18 mouse cellular contexts compared by ENCODE assay signal in the genomic region with DNA sequence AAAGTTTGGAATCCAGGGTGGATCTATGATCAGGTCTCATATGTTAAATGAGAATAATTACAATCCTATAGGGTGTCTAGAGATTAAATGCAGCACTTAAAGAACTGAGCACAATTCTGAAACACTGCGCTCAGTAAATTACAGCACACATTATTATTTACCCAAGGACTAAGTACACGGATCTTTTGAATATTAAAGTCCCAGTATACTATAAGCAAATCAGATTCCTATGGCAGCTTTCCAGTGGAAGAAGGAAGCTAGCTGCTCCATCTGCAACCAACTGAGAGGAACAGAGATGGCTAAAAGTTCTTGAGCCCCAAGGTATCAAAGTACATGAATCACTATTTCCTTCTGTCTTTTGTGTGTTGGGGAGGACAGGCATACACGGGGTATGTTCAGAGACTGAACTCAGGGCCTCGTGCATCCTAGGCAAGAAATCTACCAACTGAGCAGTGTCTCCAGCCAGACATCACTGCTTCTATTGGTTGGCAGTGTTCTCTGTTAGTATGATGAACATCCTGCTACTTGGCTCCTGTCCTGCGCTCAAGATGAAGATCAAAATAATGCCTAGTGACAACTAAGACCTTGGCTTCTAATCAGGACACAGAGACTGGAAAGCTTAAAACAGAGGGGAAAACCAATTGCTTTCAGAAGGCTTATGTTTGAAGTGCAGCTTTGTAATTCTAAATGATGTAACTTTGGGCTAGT. TPM values are rescaled to one million over a fixed set of nuclear protein-coding genes. Genes with fewer than 3 reads are reported as not detected.
DNase-seq lines count a peak whose midpoint lies in the region; ATAC-seq and TF ChIP-seq lines count a peak whose summit lies in the region.
"Had no signal": no experiment of that assay in that cellular context is flagged by ENCODE, and none has a peak within 500 bp of the region (broad histone marks: within the 10 kb centered on the region; RNA-seq: fewer than 3 reads in every experiment).

No protein-coding gene starts in this region.

- H3K9me3 ChIP-seq in lung, embryonic 15.5 days, result no peaks in the 10 kb centered on the region
- no peaks in the 10 kb centered on the region for H3K9me3 ChIP-seq in stomach, embryonic 16.5 days (replicated peaks; ENCODE audit: control insufficient read depth, low read length)
- no peaks in the 10 kb centered on the region for H3K9me3 ChIP-seq in liver, postnatal 0 days (ENCODE audit: low read length)
- H3K9me3 ChIP-seq: embryonic facial prominence, embryonic 12.5 days; heart, embryonic 13.5 days; hindbrain, embryonic 15.5 days had no signal

- TF ChIP-seq EP300 in liver, postnatal 0 days (IDR thresholded peaks at IDR 0.05; ENCODE audit: low read depth), result no peak

- no peak for TF ChIP-seq CTCF in lung, adult 2 months (IDR thresholded peaks at IDR 0.05; ENCODE audit: insufficient read depth, low read length)
- no peak for TF ChIP-seq CTCF in liver, postnatal 0 days (IDR thresholded peaks at IDR 0.05; ENCODE audit: low read depth)

- peak; percentile 46 to 57 for DNase-seq in cerebellum, postnatal 10 days
- DNase-seq in cerebellum, adult 9-11 months, result no peak
- DNase-seq in lung, adult 2 months, result no peak
- peak; percentile 66 for DNase-seq in lung, postnatal 10 days
- DNase-seq in liver, postnatal 0 days, result no peak
- DNase-seq in thymus, postnatal 36 days, result no peak
- DNase-seq: adrenal gland, postnatal 10 days; cerebellum, adult 11 months; cerebellum, adult 8-10 months; forebrain, postnatal 0 days; gastrocnemius, postnatal 36 days; heart, adult 11 months; heart, postnatal 36 days had no signal

- H3K27me3 ChIP-seq in lung, embryonic 15.5 days, result no peaks in the 10 kb centered on the region
- no peaks in the 10 kb centered on the region for H3K27me3 ChIP-seq in stomach, embryonic 16.5 days (ENCODE audit: control insufficient read depth, insufficient read depth, low read length)
- H3K27me3 ChIP-seq in liver, postnatal 0 days (ENCODE audit: insufficient read depth, low read length), result no peaks in the 10 kb centered on the region
- H3K27me3 ChIP-seq: embryonic facial prominence, embryonic 12.5 days; heart, embryonic 13.5 days; hindbrain, embryonic 15.5 days had no signal

- no peak overlapping the region for H3K4me3 ChIP-seq in lung, embryonic 15.5 days
- H3K4me3 ChIP-seq in lung, adult 2 months (replicated peaks; ENCODE audit: extremely low read depth, low read depth, low read length), result no peak overlapping the region
- no peak overlapping the region for H3K4me3 ChIP-seq in stomach, embryonic 16.5 days (replicated peaks; ENCODE audit: low read length)
- H3K4me3 ChIP-seq in liver, postnatal 0 days (ENCODE audit: low read depth, low read length), result no peak overlapping the region
- H3K4me3 ChIP-seq: embryonic facial prominence, embryonic 12.5 days; heart, embryonic 13.5 days; hindbrain, embryonic 15.5 days had no signal

- H3K27ac ChIP-seq in lung, embryonic 15.5 days, result peak overlapping the region; percentile 84
- peak overlapping the region; percentile 50; the same call in 1 of the 2 replicates for H3K27ac ChIP-seq in stomach, embryonic 16.5 days (ENCODE audit: low read length)
- H3K27ac ChIP-seq in liver, postnatal 0 days (ENCODE audit: low read depth), result no peak overlapping the region
- H3K27ac ChIP-seq: embryonic facial prominence, embryonic 12.5 days; heart, embryonic 13.5 days; hindbrain, embryonic 15.5 days had no signal

- WGBS in lung, embryonic 15.5 days, result 50% methylated on average over 5 of the region's 5 CpGs
- WGBS in lung, adult 2 months, result 67% methylated on average over 5 of the region's 5 CpGs
- 70% methylated on average over 5 of the region's 5 CpGs for WGBS in stomach, embryonic 16.5 days
- WGBS in liver, postnatal 0 days (ENCODE audit: insufficient replicate concordance), result 84% methylated on average over 5 of the region's 5 CpGs

- no peak overlapping the region for H3K4me2 ChIP-seq in lung, embryonic 15.5 days
- H3K4me2 ChIP-seq in stomach, embryonic 16.5 days (ENCODE audit: low read depth, low read length), result no peak overlapping the region
- H3K4me2 ChIP-seq in liver, postnatal 0 days (ENCODE audit: low read depth, low read length), result no peak overlapping the region
- H3K4me2 ChIP-seq: embryonic facial prominence, embryonic 12.5 days; heart, embryonic 13.5 days; hindbrain, embryonic 15.5 days had no signal

- H3K9ac ChIP-seq in lung, embryonic 15.5 days, result no peak overlapping the region
- H3K9ac ChIP-seq in stomach, embryonic 16.5 days (ENCODE audit: low read length), result no peak overlapping the region
- H3K9ac ChIP-seq in liver, postnatal 0 days (replicated peaks), result no peak overlapping the region
- H3K9ac ChIP-seq: embryonic facial prominence, embryonic 12.5 days; forebrain, postnatal 0 days; heart, embryonic 13.5 days; hindbrain, embryonic 15.5 days had no signal

- TF ChIP-seq POLR2A in lung, adult 2 months (IDR thresholded peaks at IDR 0.05; ENCODE audit: borderline replicate concordance, extremely low read depth, low read depth, low read length), result no peak

- ATAC-seq in lung, embryonic 15.5 days (ENCODE audit: borderline replicate concordance, extremely low read depth, low FRiP score, low TSS enrichment), result peak; percentile 88
- peak; percentile 53; the same call in 1 of the 2 replicates for ATAC-seq in stomach, embryonic 16.5 days (ENCODE audit: insufficient read depth, low FRiP score)
- no peak for ATAC-seq in liver, postnatal 0 days
- ATAC-seq: forebrain, postnatal 0 days had no signal

- peaks cover 56% of the 10 kb centered on the region for H3K36me3 ChIP-seq in lung, embryonic 15.5 days
- H3K36me3 ChIP-seq in stomach, embryonic 16.5 days (ENCODE audit: control insufficient read depth, insufficient read depth, low read length), result peaks cover 8% of the 10 kb centered on the region
- H3K36me3 ChIP-seq in liver, postnatal 0 days (replicated peaks; ENCODE audit: insufficient read depth, low read length), result peaks cover 40% of the 10 kb centered on the region

- peaks cover 21% of the 10 kb centered on the region for H3K4me1 ChIP-seq in lung, embryonic 15.5 days
- H3K4me1 ChIP-seq in lung, adult 2 months (ENCODE audit: control insufficient read depth, insufficient read depth, low read length), result 0 out of 2 replicates have a peak, but pooled peaks cover 2% of the 10 kb centered on the region
- no peaks in the 10 kb centered on the region for H3K4me1 ChIP-seq in stomach, embryonic 16.5 days (ENCODE audit: control insufficient read depth, insufficient read depth, low read length)
- H3K4me1 ChIP-seq in liver, postnatal 0 days (ENCODE audit: insufficient read depth), result no peaks in the 10 kb centered on the region
- H3K4me1 ChIP-seq: embryonic facial prominence, embryonic 12.5 days; hindbrain, embryonic 15.5 days had no signal

RNA-seq across cellular contexts. Expression of a gene that starts 13.7 kb away (rescaled TPM):
- polyA plus RNA-seq in lung, embryonic 15.5 days (2015; fragmentation: Nextera tagmentation; extraction: Ambion mirVana), result 6.0 and 6.7 TPM in 2 replicates
- 28.5 and 35.0 TPM in 2 replicates for polyA plus RNA-seq in lung, adult 2 months (2012; rRNA removed)
- 4.3 and 4.4 TPM in 2 replicates for polyA plus RNA-seq in stomach, embryonic 16.5 days (2015; fragmentation: Nextera tagmentation; extraction: Ambion mirVana)
- 0.94 and 0.97 TPM in 2 replicates for polyA plus RNA-seq in liver, postnatal 0 days (2015; fragmentation: Nextera tagmentation; extraction: Ambion mirVana)

RNA-seq across cellular contexts. Expression of a gene that starts 25.3 kb away (rescaled TPM):
- polyA plus RNA-seq in lung, embryonic 15.5 days (2015; fragmentation: Nextera tagmentation; extraction: Ambion mirVana), result 12.3 and 16.2 TPM in 2 replicates
- polyA plus RNA-seq in lung, adult 2 months (2012; rRNA removed), result 17.6 and 23.4 TPM in 2 replicates
- polyA plus RNA-seq in stomach, embryonic 16.5 days (2015; fragmentation: Nextera tagmentation; extraction: Ambion mirVana), result 16.4 and 16.8 TPM in 2 replicates
- 3.8 and 5.2 TPM in 2 replicates for polyA plus RNA-seq in liver, postnatal 0 days (2015; fragmentation: Nextera tagmentation; extraction: Ambion mirVana)

Comparison
In these comparisons a context has a peak if more than half of its experiments do, and no peak if none do; other contexts are left out.
1. DNase-seq: peak in cerebellum, postnatal 10 days (2 of 2) and lung, postnatal 10 days (single experiment); none in cerebellum, adult 9-11 months (single experiment), lung, adult 2 months (single experiment), liver, postnatal 0 days (single experiment) and thymus, postnatal 36 days (0 of 2).